Mouse (Mus musculus): ENCODE results near the gene Dbn1. TPM values are rescaled to one million over a fixed set of nuclear protein-coding genes. Genes with fewer than 3 reads are reported as not detected.

The Dbn1 gene
- polyA plus RNA-seq, 1 experiment from 2014 or later: 120 TPM

DNA sequence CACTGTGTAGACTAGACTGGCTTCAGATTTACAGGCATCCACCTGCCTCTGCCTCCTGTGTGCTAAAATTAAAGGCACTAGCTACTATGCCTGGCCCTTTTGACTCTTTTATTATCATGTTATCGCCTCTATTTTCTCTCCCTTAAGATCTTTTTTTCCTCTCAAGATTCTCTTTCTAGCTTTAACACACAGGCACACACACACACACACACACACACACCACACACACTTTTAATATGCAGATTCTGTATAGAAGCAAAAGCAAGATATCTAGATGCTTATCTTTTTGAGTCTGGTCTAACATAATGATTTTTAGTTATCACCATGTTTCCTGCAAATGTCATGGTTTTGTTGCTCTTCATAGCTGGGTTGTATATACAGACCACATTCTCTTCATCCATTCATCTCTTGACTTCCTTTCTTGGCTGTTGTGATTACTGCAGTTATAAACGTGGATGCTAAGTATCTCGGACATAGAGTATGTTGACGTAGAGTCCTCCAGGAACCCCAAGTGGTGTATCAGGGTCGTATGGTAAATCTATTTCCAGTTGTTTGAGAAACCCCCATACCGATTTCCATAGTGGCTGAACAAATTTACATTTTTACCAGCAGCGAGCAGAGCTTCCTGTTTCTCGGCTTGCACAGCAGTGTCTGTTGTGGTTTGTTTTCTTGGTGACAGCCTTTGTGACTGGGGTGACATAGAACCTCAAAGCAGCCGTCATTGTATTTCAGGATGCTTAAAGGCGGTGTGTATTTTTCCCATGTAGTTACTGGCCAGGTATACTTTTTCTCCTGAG lies 55.8 kb downstream of the Dbn1 start:
- no peak overlapping the region for H3K9ac ChIP-seq (replicated peaks; ENCODE audit: low read depth, low read length)
- ATAC-seq (ENCODE audit: insufficient number of reproducible peaks, insufficient read depth, low FRiP score, low read depth): no peak
- no peaks in the 10 kb centered on the region for H3K36me3 ChIP-seq (ENCODE audit: control insufficient read depth, insufficient read depth, low read length)
- H3K27ac ChIP-seq (ENCODE audit: low read length): no peak overlapping the region
- H3K4me3 ChIP-seq (ENCODE audit: low read depth, low read length): no peak overlapping the region
- no peaks in the 10 kb centered on the region for H3K4me1 ChIP-seq (ENCODE audit: control insufficient read depth, insufficient read depth, low read length)
- no peaks in the 10 kb centered on the region for H3K27me3 ChIP-seq (ENCODE audit: control insufficient read depth, insufficient read depth, low read length)
- WGBS: 69% methylated on average over 10 of the region's 10 CpGs
- H3K9me3 ChIP-seq (ENCODE audit: control insufficient read depth, low read depth, low read length): peaks cover 3% of the 10 kb centered on the region; the same call in 1 of the 2 replicates
- H3K4me2 ChIP-seq (replicated peaks; ENCODE audit: low read depth, low read length): no peak overlapping the region

DNA sequence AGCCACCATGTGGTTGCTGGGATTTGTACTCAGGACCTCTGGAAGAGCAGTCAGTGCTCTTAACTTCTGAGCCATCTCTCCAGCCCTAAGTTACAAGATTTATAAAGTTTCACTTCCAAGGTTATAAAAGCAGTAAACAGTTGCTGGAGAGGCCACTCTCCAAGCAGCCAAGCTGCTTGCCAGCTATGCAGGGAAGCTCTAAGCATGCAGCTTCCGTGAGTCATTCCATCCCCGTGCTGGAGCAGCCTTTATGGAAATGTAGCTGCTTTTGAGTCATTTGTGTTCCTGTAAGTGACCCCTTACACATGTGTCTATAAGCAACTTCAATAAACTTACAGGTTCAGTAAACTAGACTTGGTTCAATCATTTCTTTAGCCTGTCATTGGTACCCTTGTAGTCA lies 57.3 kb downstream of the Dbn1 start:
- Histone ChIP-seq H3K4me3 (ENCODE audit: low read depth, low read length) (no peak overlapping the region), H3K4me2 (replicated peaks; ENCODE audit: low read depth, low read length) (no peak overlapping the region), H3K36me3 (ENCODE audit: control insufficient read depth, insufficient read depth, low read length) (no peaks in the 10 kb centered on the region), H3K4me1 (ENCODE audit: control insufficient read depth, insufficient read depth, low read length) (no peaks in the 10 kb centered on the region), H3K9ac (replicated peaks; ENCODE audit: low read depth, low read length) (no peak overlapping the region), H3K27ac (ENCODE audit: low read length) (no peak overlapping the region), H3K27me3 (ENCODE audit: control insufficient read depth, insufficient read depth, low read length) (no peaks in the 10 kb centered on the region), H3K9me3 (ENCODE audit: control insufficient read depth, low read depth, low read length) (peaks cover 3% of the 10 kb centered on the region; the same call in 1 of the 2 replicates)
- WGBS: 72% methylated on average over 2 of the region's 2 CpGs
- no peak for ATAC-seq (ENCODE audit: insufficient number of reproducible peaks, insufficient read depth, low FRiP score, low read depth)

DNA sequence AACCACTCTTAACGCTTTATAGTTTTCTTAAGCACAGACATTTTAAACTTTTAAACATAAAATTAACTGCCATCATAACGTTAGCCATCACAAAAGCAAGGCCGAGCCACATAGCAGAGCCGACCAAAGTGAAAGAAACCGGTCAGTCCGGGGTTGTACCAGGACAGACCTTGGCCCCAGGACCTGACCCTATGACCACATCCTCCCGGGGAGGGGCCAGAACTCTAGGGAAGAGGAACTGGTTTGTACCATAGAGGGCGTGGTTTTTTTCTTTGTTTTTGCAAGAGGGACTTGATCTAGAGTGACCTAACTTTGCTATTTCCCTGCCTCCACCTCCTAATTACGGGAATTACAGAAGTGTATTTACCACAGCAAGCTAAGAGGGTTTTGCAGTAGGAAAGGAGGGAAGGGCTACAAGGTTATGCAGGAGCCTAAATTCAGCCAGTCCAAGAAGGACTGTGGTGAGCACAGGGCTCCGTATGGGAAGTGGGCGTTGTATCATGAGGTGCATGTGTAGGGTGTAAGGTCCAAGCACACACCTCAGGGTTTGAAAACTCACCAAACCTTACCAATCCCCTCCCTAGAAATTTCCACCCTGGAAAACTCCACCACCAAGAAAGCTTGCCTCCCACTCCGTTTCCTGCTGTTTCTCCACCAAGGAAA lies 58.6 kb downstream of the Dbn1 start:
- Histone ChIP-seq H3K36me3 (ENCODE audit: control insufficient read depth, insufficient read depth, low read length) (no peaks in the 10 kb centered on the region), H3K4me1 (ENCODE audit: control insufficient read depth, insufficient read depth, low read length) (no peaks in the 10 kb centered on the region), H3K9ac (replicated peaks; ENCODE audit: low read depth, low read length) (no peak overlapping the region), H3K4me3 (ENCODE audit: low read depth, low read length) (no peak overlapping the region), H3K27ac (ENCODE audit: low read length) (no peak overlapping the region), H3K9me3 (ENCODE audit: control insufficient read depth, low read depth, low read length) (peaks cover 3% of the 10 kb centered on the region; the same call in 1 of the 2 replicates), H3K4me2 (replicated peaks; ENCODE audit: low read depth, low read length) (no peak overlapping the region), H3K27me3 (ENCODE audit: control insufficient read depth, insufficient read depth, low read length) (no peaks in the 10 kb centered on the region)
- 58% methylated on average over 12 of the region's 12 CpGs for WGBS
- no peak for ATAC-seq (ENCODE audit: insufficient number of reproducible peaks, insufficient read depth, low FRiP score, low read depth)

DNA sequence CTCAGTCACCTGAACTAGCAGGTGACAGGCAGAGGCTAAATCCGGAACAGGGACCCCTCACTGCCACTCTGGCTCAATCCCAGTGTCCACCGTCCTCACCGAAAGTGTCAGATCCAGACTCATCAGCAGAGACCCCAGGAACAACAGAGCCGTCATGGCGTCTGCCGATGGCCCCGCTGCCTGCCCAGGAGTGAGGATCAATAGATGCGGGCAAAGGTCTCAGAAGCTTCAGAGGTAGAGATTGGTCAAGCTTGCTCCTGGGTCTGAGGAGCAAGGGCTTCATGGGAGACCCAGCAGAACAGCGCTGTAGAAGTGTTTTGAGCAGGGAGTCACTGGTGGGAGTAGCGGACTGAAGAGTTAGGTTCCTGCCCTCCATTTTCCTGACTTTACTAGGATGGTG lies 61.3 kb downstream of the Dbn1 start, which contains the start of gene F12:
Gene F12 (minus strand): TSS at position 181 of the 400 bp plus-strand sequence.
- Histone ChIP-seq H3K9me3 (ENCODE audit: control insufficient read depth, low read depth, low read length) (no peaks in the 10 kb centered on the region), H3K9ac (replicated peaks; ENCODE audit: low read depth, low read length) (no peak within 1 kb of the TSS), H3K4me2 (replicated peaks; ENCODE audit: low read depth, low read length) (no peak within 1 kb of the TSS), H3K4me3 (ENCODE audit: low read depth, low read length) (no peak within 1 kb of the TSS), H3K36me3 (ENCODE audit: control insufficient read depth, insufficient read depth, low read length) (no peaks in the 10 kb centered on the region), H3K27ac (ENCODE audit: low read length) (no peak within 1 kb of the TSS), H3K27me3 (ENCODE audit: control insufficient read depth, insufficient read depth, low read length) (no peaks in the 10 kb centered on the region), H3K4me1 (ENCODE audit: control insufficient read depth, insufficient read depth, low read length) (no peaks in the 10 kb centered on the region)
- WGBS: 84% methylated on average over 10 of the region's 10 CpGs
- no peak for ATAC-seq (ENCODE audit: insufficient number of reproducible peaks, insufficient read depth, low FRiP score, low read depth)

Small RNA genes lying within 50 kb of the gene (microRNA-seq; reads per million reads assigned to microRNA genes)
- gene Mir6943 (not detected), gene Mir6944 (15.6 reads per million, percentile 25 among the genes with 10 or more reads in this experiment), gene Mir6945 (4.4 reads per million, percentile 11 among the genes with 10 or more reads in this experiment)

Other genes with a start within 250 kb of the Dbn1 start
- gene Prelid1, start 167.6 kb downstream of the Dbn1 start, polyA plus RNA-seq (2014; fragmentation: Nextera tagmentation; extraction: Ambion mirVana): 509 and 525 TPM in 2 replicates
- gene Rab24, start 166.2 kb downstream of the Dbn1 start, polyA plus RNA-seq (2014; fragmentation: Nextera tagmentation; extraction: Ambion mirVana): 81.0 and 89.9 TPM in 2 replicates
- 33.5 and 40.7 TPM in 2 replicates for gene Mxd3, start 158.3 kb downstream of the Dbn1 start, polyA plus RNA-seq (2014; fragmentation: Nextera tagmentation; extraction: Ambion mirVana)
- gene Lman2, start 125.3 kb downstream of the Dbn1 start, polyA plus RNA-seq (2014; fragmentation: Nextera tagmentation; extraction: Ambion mirVana): 91.7 and 98.6 TPM in 2 replicates
- 0.53 and 0.78 TPM in 2 replicates for gene Rgs14, start 118.4 kb downstream of the Dbn1 start, polyA plus RNA-seq (2014; fragmentation: Nextera tagmentation; extraction: Ambion mirVana)
- 0.18 TPM in 1 of 2 replicates, not detected in the other for gene Slc34a1, start 89.9 kb downstream of the Dbn1 start, polyA plus RNA-seq (2014; fragmentation: Nextera tagmentation; extraction: Ambion mirVana)
- 0.52 TPM in 1 of 2 replicates, not detected in the other for gene Pfn3, start 72.9 kb downstream of the Dbn1 start, polyA plus RNA-seq (2014; fragmentation: Nextera tagmentation; extraction: Ambion mirVana)
- gene F12, start 61.3 kb downstream of the Dbn1 start, polyA plus RNA-seq (2014; fragmentation: Nextera tagmentation; extraction: Ambion mirVana): not detected in 2 replicates
- gene Grk6, start 43.0 kb downstream of the Dbn1 start, polyA plus RNA-seq (2014; fragmentation: Nextera tagmentation; extraction: Ambion mirVana): 35.5 and 36.9 TPM in 2 replicates
- 0.87 and 1.4 TPM in 2 replicates for gene Prr7, start 23.8 kb downstream of the Dbn1 start, polyA plus RNA-seq (2014; fragmentation: Nextera tagmentation; extraction: Ambion mirVana)
- gene Pdlim7, start 25.6 kb upstream of the Dbn1 start, polyA plus RNA-seq (2014; fragmentation: Nextera tagmentation; extraction: Ambion mirVana): 257 and 270 TPM in 2 replicates
- gene Dok3, start 41.2 kb upstream of the Dbn1 start, polyA plus RNA-seq (2014; fragmentation: Nextera tagmentation; extraction: Ambion mirVana): 2.1 and 2.4 TPM in 2 replicates
- gene Ddx41, start 48.5 kb upstream of the Dbn1 start, polyA plus RNA-seq (2014; fragmentation: Nextera tagmentation; extraction: Ambion mirVana): 61.5 and 67.6 TPM in 2 replicates
- gene Fam193b, start 83.0 kb upstream of the Dbn1 start, polyA plus RNA-seq (2014; fragmentation: Nextera tagmentation; extraction: Ambion mirVana): 30.9 and 39.6 TPM in 2 replicates
- gene Tmed9, start 85.6 kb upstream of the Dbn1 start, polyA plus RNA-seq (2014; fragmentation: Nextera tagmentation; extraction: Ambion mirVana): 74.3 and 85.2 TPM in 2 replicates
- 21.0 and 24.9 TPM in 2 replicates for gene B4galt7, start 111.8 kb upstream of the Dbn1 start, polyA plus RNA-seq (2014; fragmentation: Nextera tagmentation; extraction: Ambion mirVana)
- gene Caml, start 134.9 kb upstream of the Dbn1 start, polyA plus RNA-seq (2014; fragmentation: Nextera tagmentation; extraction: Ambion mirVana): 57.8 and 58.0 TPM in 2 replicates
- 41.1 and 45.4 TPM in 2 replicates for gene Ddx46, start 146.9 kb upstream of the Dbn1 start, polyA plus RNA-seq (2014; fragmentation: Nextera tagmentation; extraction: Ambion mirVana)
- 82.5 and 82.7 TPM in 2 replicates for gene B230219D22Rik, start 205.0 kb upstream of the Dbn1 start, polyA plus RNA-seq (2014; fragmentation: Nextera tagmentation; extraction: Ambion mirVana)
- gene Txndc15, start 226.5 kb upstream of the Dbn1 start, polyA plus RNA-seq (2014; fragmentation: Nextera tagmentation; extraction: Ambion mirVana): 88.2 and 91.3 TPM in 2 replicates
- 70.1 and 85.2 TPM in 2 replicates for gene Pcbd2, start 239.3 kb upstream of the Dbn1 start, polyA plus RNA-seq (2014; fragmentation: Nextera tagmentation; extraction: Ambion mirVana)